Mouse (Mus musculus): ENCODE measurements around the gene Stard7. TPM values are rescaled to one million over a fixed set of nuclear protein-coding genes. Genes with fewer than 3 reads are reported as not detected.

Stard7 gene
- total and polyA plus RNA-seq, 3 experiments = 46.5 to 250 (median 81.6) TPM

DNA sequence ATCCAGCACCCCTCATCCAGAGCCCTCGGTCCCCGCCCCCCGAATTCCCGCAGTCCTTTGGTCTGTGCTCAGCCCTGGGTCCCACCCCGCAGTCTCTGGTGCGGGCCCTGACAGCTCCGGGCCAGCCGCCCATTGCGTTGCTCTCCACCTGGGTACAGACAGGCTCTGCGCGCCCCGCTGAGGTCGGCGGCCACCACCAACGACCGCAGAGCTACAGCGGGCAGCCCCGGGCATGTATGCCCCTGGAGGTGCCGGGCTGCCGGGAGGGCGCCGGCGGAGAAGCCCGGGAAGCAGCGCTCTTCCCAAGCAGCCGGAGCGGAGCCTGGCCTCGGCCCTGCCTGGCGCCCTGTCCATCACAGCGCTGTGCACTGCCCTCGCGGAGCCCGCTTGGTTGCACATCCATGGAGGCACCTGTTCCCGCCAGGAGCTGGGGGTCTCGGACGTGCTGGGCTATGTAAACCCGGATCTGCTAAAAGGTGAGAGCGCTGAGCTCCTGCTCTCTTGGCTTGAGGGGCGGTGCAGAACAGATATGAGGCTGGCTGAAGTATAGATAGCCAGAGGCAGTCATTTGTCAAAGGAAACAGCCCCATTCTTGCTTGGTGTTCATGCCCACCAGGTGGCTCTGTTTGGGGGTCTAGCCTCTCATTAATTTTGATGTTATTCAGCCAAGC is 21.5 kb upstream of the Stard7 start:
- TF ChIP-seq POLR2AphosphoS5 (IDR thresholded peaks at IDR 0.05; ENCODE audit: insufficient replicate concordance, low read depth, low read length) (no peak), CTCF (IDR thresholded peaks at IDR 0.05; ENCODE audit: low read depth, low read length) (no peak), GATA2 (IDR thresholded peaks at IDR 0.05; ENCODE audit: borderline replicate concordance, low read depth, low read length) (no peak), GATA1 (IDR thresholded peaks at IDR 0.05; ENCODE audit: borderline replicate concordance, low read length) (no peak), TAL1 (conservative IDR thresholded peaks at IDR 0.05; ENCODE audit: low read depth, low read length) (no peak)
- Histone ChIP-seq H3K4me1 (ENCODE audit: insufficient read depth, low read depth, low read length) (peaks cover 47% of the 10 kb centered on the region), H3K4me3 (ENCODE audit: low read depth, low read length) (peak overlapping the region; percentile 97), H3K27me3 (ENCODE audit: insufficient read depth, low read length) (no peaks in the 10 kb centered on the region), H3K9me3 (replicated peaks) (no peaks in the 10 kb centered on the region), H3K36me3 (replicated peaks) (peaks cover 64% of the 10 kb centered on the region)
- ATAC-seq (ENCODE audit: extremely low read depth, insufficient number of reproducible peaks, low FRiP score, poor library complexity, severe bottlenecking) = no peak
- peak; percentile 37 for DNase-seq (ENCODE audit: low spot score)

- Histone ChIP-seq H3K36me3 (replicated peaks) (peaks cover 65% of the 10 kb centered on the region), H3K9me3 (replicated peaks) (no peaks in the 10 kb centered on the region), H3K27me3 (ENCODE audit: insufficient read depth, low read length) (no peaks in the 10 kb centered on the region), H3K4me1 (ENCODE audit: insufficient read depth, low read depth, low read length) (peaks cover 39% of the 10 kb centered on the region), H3K4me3 (ENCODE audit: low read depth, low read length) (no peak overlapping the region)
- DNase-seq (ENCODE audit: low spot score) (no peak), ATAC-seq (ENCODE audit: extremely low read depth, insufficient number of reproducible peaks, low FRiP score, poor library complexity, severe bottlenecking) (no peak)
- TF ChIP-seq POLR2AphosphoS5 (IDR thresholded peaks at IDR 0.05; ENCODE audit: insufficient replicate concordance, low read depth, low read length) = no peak
- no peak for TF ChIP-seq CTCF (IDR thresholded peaks at IDR 0.05; ENCODE audit: low read depth, low read length)
- no peak for TF ChIP-seq TAL1 (conservative IDR thresholded peaks at IDR 0.05; ENCODE audit: low read depth, low read length)
- no peak for TF ChIP-seq GATA2 (IDR thresholded peaks at IDR 0.05; ENCODE audit: borderline replicate concordance, low read depth, low read length)
- TF ChIP-seq GATA1 (IDR thresholded peaks at IDR 0.05; ENCODE audit: borderline replicate concordance, low read length) = no peak
Observed at GRCm38 (mm10) chr2:127250291-127251008, 19.6 kb upstream of the Stard7 start.

DNA sequence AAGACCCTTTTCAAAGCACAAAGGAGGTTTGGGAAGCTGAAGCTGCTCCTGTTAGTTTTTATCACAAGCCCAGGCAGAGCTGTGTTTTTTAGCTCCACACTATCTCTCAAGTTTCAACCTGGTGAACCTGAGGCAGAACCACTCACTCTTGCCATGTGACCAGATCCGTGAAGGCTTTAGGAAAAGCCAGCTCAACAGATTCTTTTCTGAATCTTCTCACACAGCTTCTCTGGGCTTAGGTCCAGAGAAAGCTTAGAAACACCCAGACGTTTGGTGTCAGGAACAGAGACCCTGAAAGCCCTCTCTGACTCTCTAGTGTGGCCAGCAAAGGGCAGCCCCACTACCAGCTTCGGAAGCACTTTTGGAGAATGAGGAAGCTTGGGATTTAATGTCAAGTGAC is 18.6 kb upstream of the Stard7 start:
- ATAC-seq (ENCODE audit: extremely low read depth, insufficient number of reproducible peaks, low FRiP score, poor library complexity, severe bottlenecking) (no peak), DNase-seq (ENCODE audit: low spot score) (no peak)
- TF ChIP-seq TAL1 (conservative IDR thresholded peaks at IDR 0.05; ENCODE audit: low read depth, low read length) = no peak
- TF ChIP-seq POLR2AphosphoS5 (IDR thresholded peaks at IDR 0.05; ENCODE audit: insufficient replicate concordance, low read depth, low read length) = no peak
- TF ChIP-seq GATA2 (IDR thresholded peaks at IDR 0.05; ENCODE audit: borderline replicate concordance, low read depth, low read length) = no peak
- no peak for TF ChIP-seq CTCF (IDR thresholded peaks at IDR 0.05; ENCODE audit: low read depth, low read length)
- no peak for TF ChIP-seq GATA1 (IDR thresholded peaks at IDR 0.05; ENCODE audit: borderline replicate concordance, low read length)
- Histone ChIP-seq H3K4me3 (ENCODE audit: low read depth, low read length) (no peak overlapping the region), H3K4me1 (ENCODE audit: insufficient read depth, low read depth, low read length) (peaks cover 29% of the 10 kb centered on the region), H3K36me3 (replicated peaks) (peaks cover 64% of the 10 kb centered on the region), H3K9me3 (replicated peaks) (no peaks in the 10 kb centered on the region), H3K27me3 (ENCODE audit: insufficient read depth, low read length) (no peaks in the 10 kb centered on the region)

- no peak for ATAC-seq (ENCODE audit: extremely low read depth, insufficient number of reproducible peaks, low FRiP score, poor library complexity, severe bottlenecking)
- Histone ChIP-seq H3K36me3 (replicated peaks) (peaks cover 68% of the 10 kb centered on the region), H3K4me1 (ENCODE audit: insufficient read depth, low read depth, low read length) (peaks cover 24% of the 10 kb centered on the region), H3K4me3 (ENCODE audit: low read depth, low read length) (no peak overlapping the region), H3K9me3 (replicated peaks) (no peaks in the 10 kb centered on the region), H3K27me3 (ENCODE audit: insufficient read depth, low read length) (no peaks in the 10 kb centered on the region)
- TF ChIP-seq CTCF (IDR thresholded peaks at IDR 0.05; ENCODE audit: low read depth, low read length) = no peak
- no peak for TF ChIP-seq GATA2 (IDR thresholded peaks at IDR 0.05; ENCODE audit: borderline replicate concordance, low read depth, low read length)
- TF ChIP-seq POLR2AphosphoS5 (IDR thresholded peaks at IDR 0.05; ENCODE audit: insufficient replicate concordance, low read depth, low read length) = no peak
- no peak for TF ChIP-seq TAL1 (conservative IDR thresholded peaks at IDR 0.05; ENCODE audit: low read depth, low read length)
- TF ChIP-seq GATA1 (IDR thresholded peaks at IDR 0.05; ENCODE audit: borderline replicate concordance, low read length) = no peak
- DNase-seq (ENCODE audit: low spot score) = no peak
Observed at GRCm38 (mm10) chr2:127251880-127252527, 18.0 kb upstream of the Stard7 start.

- Histone ChIP-seq H3K4me1 (ENCODE audit: insufficient read depth, low read depth, low read length) (peaks cover 23% of the 10 kb centered on the region), H3K36me3 (replicated peaks) (peaks cover 76% of the 10 kb centered on the region), H3K9me3 (replicated peaks) (no peaks in the 10 kb centered on the region), H3K4me3 (ENCODE audit: low read depth, low read length) (no peak overlapping the region), H3K27me3 (ENCODE audit: insufficient read depth, low read length) (no peaks in the 10 kb centered on the region)
- ATAC-seq (ENCODE audit: extremely low read depth, insufficient number of reproducible peaks, low FRiP score, poor library complexity, severe bottlenecking) (no peak), DNase-seq (ENCODE audit: low spot score) (no peak)
- TF ChIP-seq GATA1 (IDR thresholded peaks at IDR 0.05; ENCODE audit: borderline replicate concordance, low read length) (no peak), POLR2AphosphoS5 (IDR thresholded peaks at IDR 0.05; ENCODE audit: insufficient replicate concordance, low read depth, low read length) (no peak), TAL1 (conservative IDR thresholded peaks at IDR 0.05; ENCODE audit: low read depth, low read length) (no peak), CTCF (IDR thresholded peaks at IDR 0.05; ENCODE audit: low read depth, low read length) (no peak), GATA2 (IDR thresholded peaks at IDR 0.05; ENCODE audit: borderline replicate concordance, low read depth, low read length) (no peak)
Observed at GRCm38 (mm10) chr2:127252787-127253186, 17.2 kb upstream of the Stard7 start.

- H3K4me1 ChIP-seq (ENCODE audit: insufficient read depth, low read depth, low read length) = peaks cover 10% of the 10 kb centered on the region
- H3K4me3 ChIP-seq (ENCODE audit: low read depth, low read length) = no peak overlapping the region
- peaks cover 90% of the 10 kb centered on the region for H3K36me3 ChIP-seq (replicated peaks)
- TF ChIP-seq GATA1 (IDR thresholded peaks at IDR 0.05; ENCODE audit: borderline replicate concordance, low read length) (no peak), CTCF (IDR thresholded peaks at IDR 0.05; ENCODE audit: low read depth, low read length) (no peak), TAL1 (conservative IDR thresholded peaks at IDR 0.05; ENCODE audit: low read depth, low read length) (no peak), POLR2AphosphoS5 (IDR thresholded peaks at IDR 0.05; ENCODE audit: insufficient replicate concordance, low read depth, low read length) (no peak), GATA2 (IDR thresholded peaks at IDR 0.05; ENCODE audit: borderline replicate concordance, low read depth, low read length) (no peak)
- H3K9me3 ChIP-seq (replicated peaks) = no peaks in the 10 kb centered on the region
- ATAC-seq (ENCODE audit: extremely low read depth, insufficient number of reproducible peaks, low FRiP score, poor library complexity, severe bottlenecking) (no peak), DNase-seq (ENCODE audit: low spot score) (no peak)
- no peaks in the 10 kb centered on the region for H3K27me3 ChIP-seq (ENCODE audit: insufficient read depth, low read length)
Observed at GRCm38 (mm10) chr2:127254604-127255134, 15.3 kb upstream of the Stard7 start.
